Mouse (Mus musculus): ENCODE data around the gene Isca2.

The Isca2 gene

DNA sequence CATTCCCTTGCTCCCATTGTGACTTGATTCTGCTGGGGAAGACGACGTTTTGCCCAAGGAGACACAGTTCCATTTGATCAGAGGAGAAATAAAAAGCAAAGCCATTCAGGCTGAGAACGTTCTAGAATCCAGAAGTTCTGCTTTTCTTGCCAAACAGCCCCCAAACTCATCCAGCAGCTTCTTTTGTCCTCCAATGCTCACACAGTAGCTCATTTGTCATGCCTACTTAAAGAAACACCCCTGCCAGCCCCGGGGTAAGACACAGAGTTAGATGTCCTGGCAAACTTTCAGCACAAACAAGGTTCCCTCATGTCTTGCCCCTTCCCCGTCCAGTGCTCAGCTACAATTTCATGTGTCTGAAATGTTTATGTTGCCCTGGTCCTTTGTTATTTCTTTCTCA lies 51.2 kb downstream of the Isca2 start:
- ChIA-PET POLR2A (interaction anchor here in 1 of 4 experiments (1.1 kb wide), 1 partner anchor 10 kb away, joined by 3 read pairs; no protein-coding TSS in a partner anchor), CTCF (interaction anchor here in 1 of 4 experiments (1.4 kb wide), 1 partner anchor 154 kb away, joined by 3 read pairs; no protein-coding TSS in a partner anchor)

Measured in embryonic stem cell, embryonic (primary cell).